Mouse (Mus musculus) erythroblast, embryonic 14.5 days (primary cell): ENCODE measurements around the gene Slc25a16.

Experiments
- GATA1 ChIP-seq: IDR thresholded peaks from 2 replicates; pipeline ENCODE4 v1.6.1; 2012; ENCODE audit warnings: low read length, inconsistent platforms, mixed read lengths
- TAL1 ChIP-seq: IDR thresholded peaks from 3 replicates; pipeline ENCODE4 v1.6.1; 2012; ENCODE audit warnings: low read length, inconsistent platforms, mixed read lengths

DNA sequence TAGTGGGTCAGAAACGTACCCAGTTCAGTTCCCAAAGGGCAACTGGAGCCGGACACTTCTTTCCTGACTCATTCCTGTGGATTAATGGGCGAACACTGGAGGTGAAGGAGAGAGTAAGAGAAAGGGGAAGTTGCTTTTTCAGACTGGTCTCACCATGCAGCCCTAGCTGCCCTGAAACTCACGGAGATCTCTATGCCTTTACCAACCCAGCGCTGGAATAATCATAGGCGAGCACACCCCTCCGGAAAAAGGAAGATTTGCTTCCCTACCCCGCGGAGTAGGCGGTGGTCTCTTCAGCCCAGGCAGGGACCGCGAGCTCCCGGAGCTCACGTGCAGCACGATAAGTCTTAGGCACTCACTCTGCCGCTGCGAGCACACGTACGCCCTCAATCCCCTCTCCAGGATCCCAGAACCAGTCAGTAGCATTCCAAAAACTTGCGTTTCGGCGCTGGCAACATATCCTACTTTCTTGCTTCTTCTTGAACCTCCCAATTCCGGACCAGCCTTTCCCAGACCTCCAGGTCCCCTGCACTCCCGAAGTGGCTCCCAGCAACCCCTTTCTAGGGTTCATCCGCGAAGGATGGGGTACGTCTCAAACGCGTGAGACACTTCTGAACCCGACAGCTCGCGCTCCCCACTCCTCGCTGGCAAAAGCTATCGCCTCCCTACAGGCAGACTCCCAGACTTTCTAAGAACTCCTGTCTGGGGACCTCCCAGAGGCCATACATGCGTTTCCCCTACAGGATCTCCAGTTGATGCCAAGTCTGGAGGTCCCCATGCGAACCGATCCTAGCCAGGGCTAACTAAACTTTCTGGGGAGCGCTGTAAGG is 34.2 kb upstream of the Slc25a16 start:
- TF ChIP-seq TAL1 (no peak), GATA1 (no peak)
